Comparison of ENCODE assay signal across 27 mouse cellular contexts in genomic region chr17:37304213-37304612, GRCm38 (mm10). TPM values are rescaled to one million over a fixed set of nuclear protein-coding genes. Genes with fewer than 3 reads are reported as not detected.
"Had no signal": no experiment of that assay in that cellular context is flagged by ENCODE, and none has a peak within 500 bp of the region (broad histone marks: within the 10 kb centered on the region; RNA-seq: fewer than 3 reads in every experiment).

TSS of gene Olfr101 (minus strand) at chr17:37304313.

- DNase-seq: heart, postnatal 10 days; heart, postnatal 14 days; heart, postnatal 36 days; heart, postnatal 4 days; kidney, adult 11 months; kidney, adult 18-20 months; kidney, adult 2 months; kidney, adult 8-10 months; kidney, adult 9 months; kidney, postnatal 10 days; kidney, postnatal 14 days; kidney, postnatal 25 days; kidney, postnatal 36 days; kidney, postnatal 4 days; layer of hippocampus, adult 9-11 months; layer of hippocampus, postnatal 36 days had no signal

RNA-seq across cellular contexts. Expression of gene Olfr101, which starts in this region (rescaled TPM):
- total RNA-seq: heart, postnatal 10 days; heart, postnatal 14 days; heart, postnatal 36 days; heart, postnatal 4 days; hematopoietic stem cell, adult 5-6 weeks; hindbrain, postnatal 0 days; layer of hippocampus, adult 18-20 months; layer of hippocampus, adult 2 months; layer of hippocampus, adult 8-10 months; layer of hippocampus, postnatal 10 days; layer of hippocampus, postnatal 14 days; layer of hippocampus, postnatal 25 days; layer of hippocampus, postnatal 36 days; left cerebral cortex, adult 18-20 months; left cerebral cortex, adult 2 months; left cerebral cortex, adult 8-10 months had no signal
